Mouse (Mus musculus) brain, embryonic 14.5 days (tissue): ENCODE data around the gene Mctp1. TPM values are rescaled to one million over a fixed set of nuclear protein-coding genes. Genes with fewer than 3 reads are reported as not detected.

ENCODE experiments used
- DNase-seq: peaks from one replicate; pipeline ENCODE4 v3.0.0-alpha.2; 2011; ENCODE audit warnings: low read depth
- CTCF ChIP-seq: fragments of 200-500 bp; IDR thresholded peaks from 2 replicates; pipeline ENCODE4 v1.5.1; 2012; ENCODE audit warnings: inconsistent platforms, mild to moderate bottlenecking, moderate library complexity, borderline replicate concordance; ENCODE audit not compliant: insufficient read depth, insufficient read length; ENCODE audit errors: extremely low read depth
- POLR2A ChIP-seq: fragments of 200-500 bp; IDR thresholded peaks from 2 replicates; pipeline ENCODE4 v1.6.1; 2012; ENCODE audit warnings: mild to moderate bottlenecking, inconsistent platforms, borderline replicate concordance; ENCODE audit not compliant: poor library complexity, insufficient read depth, insufficient read length, severe bottlenecking; ENCODE audit errors: extremely low read depth
- polyA plus RNA-seq: library from polyadenylated mRNA; depleted of rRNA; stranded (reverse); fragments of >200 nt; gene quantifications from 2 replicates; pipeline ENCODE4 v1.2.3, GENCODE M21; 2012; rRNA removed

The Mctp1 gene
- polyA plus RNA-seq, 1 experiment = 2.9 TPM

DNA sequence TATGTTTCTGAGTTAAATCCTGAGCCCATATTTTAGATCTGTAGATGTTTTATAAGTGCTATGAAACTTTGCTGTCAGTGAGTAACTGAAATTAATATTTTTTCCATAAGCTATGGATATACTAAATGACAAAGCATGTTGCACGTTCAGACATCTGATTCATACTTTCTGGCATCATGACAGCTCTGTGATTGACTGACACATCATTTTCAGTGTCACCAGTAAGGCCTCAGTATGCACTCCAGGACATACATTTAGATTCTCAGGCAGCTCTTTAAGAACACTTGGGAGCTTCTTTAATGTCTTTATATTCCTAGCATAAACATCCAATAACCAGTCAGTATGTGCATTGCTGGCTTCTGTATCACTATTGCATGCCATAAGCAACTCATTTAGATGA lies 659.0 kb downstream of the Mctp1 start:
- TF ChIP-seq CTCF = no peak
- TF ChIP-seq POLR2A = no peak
- DNase-seq = no peak

DNA sequence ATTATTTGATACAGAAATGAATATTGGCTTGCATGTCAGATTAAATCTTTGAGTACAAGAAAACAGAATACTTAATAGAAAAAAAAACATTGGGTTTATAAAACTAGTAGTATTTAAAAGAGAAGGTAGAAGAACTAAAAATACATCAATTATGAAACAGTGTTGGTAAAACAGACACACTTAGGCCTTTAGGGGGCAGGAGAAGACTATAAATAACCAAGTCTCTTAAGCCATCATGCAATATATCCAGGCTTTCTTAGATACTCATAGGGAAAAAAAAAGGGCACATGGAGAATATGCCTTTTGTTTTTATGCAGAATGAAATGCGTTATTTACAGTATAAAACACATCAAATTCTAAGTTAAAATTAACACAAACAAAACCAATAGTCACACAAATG lies 661.0 kb downstream of the Mctp1 start:
- TF ChIP-seq POLR2A (no peak), CTCF (no peak)
- peak; percentile 90 for DNase-seq

DNA sequence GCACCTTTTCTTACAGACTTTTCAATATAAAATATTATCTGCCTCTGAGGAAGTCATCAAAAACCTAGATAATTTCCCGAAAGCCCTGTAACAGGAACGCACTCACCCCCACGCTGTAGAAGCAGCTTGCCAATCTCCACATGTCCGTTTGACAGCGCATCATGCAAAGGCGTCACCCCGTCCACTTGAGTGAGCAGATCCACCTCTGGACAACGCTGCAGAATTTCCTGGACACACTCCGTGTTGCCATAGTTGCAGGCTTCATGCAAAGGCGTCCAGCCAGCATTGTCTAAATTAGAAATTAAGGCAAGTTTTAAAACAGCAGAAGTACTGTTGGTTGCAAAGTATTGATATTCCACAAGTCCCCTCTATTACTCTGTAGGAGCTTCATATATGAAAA lies 662.1 kb downstream of the Mctp1 start:
- peak; percentile 83 for DNase-seq
- TF ChIP-seq POLR2A (no peak), CTCF (no peak)

DNA sequence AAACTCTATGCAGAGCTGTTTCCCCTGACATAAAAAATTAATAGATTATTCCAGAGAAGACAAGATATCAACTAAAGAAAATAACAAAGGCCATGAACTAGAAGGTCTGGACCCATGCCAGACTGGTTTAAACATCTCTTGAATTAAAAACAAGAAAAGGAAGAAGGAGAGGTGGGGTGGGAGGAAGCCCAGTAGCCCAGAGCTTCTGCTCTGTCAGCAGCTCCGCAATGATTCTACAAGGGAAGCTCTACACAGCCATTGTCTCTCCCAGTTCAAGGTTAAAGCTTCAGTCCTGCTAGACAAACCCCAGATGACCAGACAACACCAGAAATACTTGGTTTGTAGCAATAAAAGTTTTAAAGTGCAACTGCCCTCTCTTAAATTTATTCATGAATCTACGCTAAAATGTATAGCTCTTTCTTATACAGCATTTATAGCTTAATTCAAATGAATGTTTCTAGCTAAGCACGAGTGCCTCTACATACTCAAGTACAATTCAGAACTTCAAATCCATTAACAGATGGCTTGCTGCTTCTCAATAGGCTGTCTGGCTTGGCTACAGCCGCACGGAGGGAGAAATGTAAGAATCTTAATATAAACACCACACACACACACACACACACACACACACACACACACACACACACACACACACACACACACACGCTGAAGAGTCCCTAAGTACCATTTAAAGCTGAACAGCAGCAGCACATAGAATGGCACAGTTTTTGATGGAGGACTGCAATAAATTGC lies 663.0 kb downstream of the Mctp1 start:
- DNase-seq = peak; percentile 91
- no peak for TF ChIP-seq POLR2A
- TF ChIP-seq CTCF = no peak

DNA sequence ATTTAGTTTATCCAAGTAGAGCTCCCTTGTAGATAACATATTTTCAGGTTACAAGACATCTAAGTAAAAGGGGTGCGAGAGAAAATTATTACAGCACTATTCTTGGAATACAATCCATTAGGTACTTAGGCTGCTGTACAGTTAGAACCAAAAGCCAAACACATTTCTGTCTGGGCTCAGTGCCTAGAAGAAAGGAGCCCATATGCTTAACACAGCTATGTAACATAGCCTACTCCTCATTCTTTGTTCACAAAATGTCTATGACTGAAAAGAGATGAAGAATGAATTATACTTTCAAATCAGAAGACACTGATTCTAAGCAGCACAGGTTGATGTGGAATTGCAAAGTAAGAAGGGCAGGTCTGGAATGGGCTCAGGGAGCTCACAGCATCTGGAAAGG lies 664.1 kb downstream of the Mctp1 start:
- DNase-seq = peak; percentile 92
- TF ChIP-seq CTCF (no peak), POLR2A (no peak)

DNA sequence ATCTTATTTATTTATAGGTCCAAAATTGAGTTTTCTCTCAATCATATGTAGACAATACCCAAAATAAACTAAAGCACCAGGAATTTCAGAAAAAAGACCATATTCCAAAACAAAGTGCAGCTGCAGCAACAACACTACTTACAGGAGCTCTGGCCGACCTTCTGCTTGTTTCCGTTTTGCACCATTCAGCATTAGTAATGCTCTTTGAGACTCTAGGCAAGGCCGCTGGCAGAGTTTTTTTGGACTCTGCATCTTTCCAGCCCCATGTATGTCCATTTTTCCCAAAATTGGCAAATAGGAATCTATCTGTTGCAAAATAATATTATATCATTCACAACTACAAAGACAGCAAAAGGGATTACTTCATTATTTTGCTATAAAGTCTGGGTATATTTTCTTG lies 665.4 kb downstream of the Mctp1 start:
- no peak for DNase-seq
- TF ChIP-seq POLR2A = no peak
- no peak for TF ChIP-seq CTCF

DNA sequence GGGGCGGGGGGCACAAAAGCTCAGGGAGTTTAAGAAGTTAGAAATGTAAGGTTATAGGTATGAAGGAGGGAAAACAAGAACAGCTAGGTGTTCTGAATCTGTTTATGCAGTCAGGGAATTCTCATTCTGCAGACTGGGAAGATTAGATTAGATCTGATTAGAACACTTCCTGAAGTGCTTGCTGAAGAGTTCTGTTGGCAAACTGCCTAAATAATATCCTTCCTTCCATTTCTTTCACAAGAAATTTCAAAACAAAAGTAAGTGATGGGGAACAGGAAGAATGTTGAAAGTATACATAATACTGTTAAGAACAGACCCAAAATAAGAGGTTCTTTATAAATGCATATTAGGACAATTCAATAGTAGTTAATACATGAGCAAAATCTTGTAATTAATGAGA lies 678.9 kb downstream of the Mctp1 start:
- TF ChIP-seq POLR2A (no peak), CTCF (no peak)
- DNase-seq = no peak

DNA sequence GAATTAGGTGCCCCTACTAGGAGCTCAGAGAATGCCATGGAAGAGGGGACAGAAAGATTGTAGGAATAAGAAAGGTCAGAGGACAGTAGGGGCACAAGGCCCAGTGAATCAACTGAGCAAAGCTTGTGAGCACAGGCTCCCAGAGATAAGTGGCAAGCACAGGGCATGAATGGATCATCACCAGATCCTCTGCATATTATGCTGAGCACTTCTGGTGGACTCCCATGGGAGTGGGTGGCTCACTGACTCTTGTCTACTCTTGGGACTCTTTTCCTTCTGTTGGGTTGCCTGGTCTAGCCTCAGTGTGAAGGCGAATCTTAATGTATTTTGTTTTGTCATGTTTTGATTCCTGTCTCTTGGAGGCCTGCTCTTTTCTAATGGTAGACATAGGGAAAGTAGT lies 684.5 kb downstream of the Mctp1 start:
- DNase-seq = no peak
- no peak for TF ChIP-seq CTCF
- TF ChIP-seq POLR2A = no peak

DNA sequence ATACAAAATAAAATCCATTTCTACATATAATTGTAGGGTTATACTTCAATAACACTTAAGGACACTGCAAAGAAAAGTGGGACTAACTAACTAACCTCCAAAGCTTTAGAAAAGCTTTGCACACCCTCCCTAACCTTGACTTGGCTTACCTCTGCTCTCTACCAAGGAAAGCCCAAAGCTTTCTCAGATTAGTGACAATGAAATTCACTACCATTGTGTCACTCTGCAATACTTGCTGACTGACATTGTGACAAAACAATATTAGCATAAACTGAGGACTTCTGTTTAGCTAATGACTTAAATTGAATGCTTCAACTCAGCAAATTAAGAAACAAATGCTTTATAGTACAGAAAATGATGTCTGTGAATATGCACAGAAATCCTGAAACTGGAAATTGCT lies 687.7 kb downstream of the Mctp1 start:
- no peak for TF ChIP-seq POLR2A
- peak; percentile 7 for DNase-seq

Other genes starting within 250 kb of the Mctp1 start
- 0.25 and 0.39 TPM in 2 replicates for gene Fam81b, start 79.5 kb upstream of the Mctp1 start, polyA plus RNA-seq